Mouse (Mus musculus) c-Kit-negative CD71-positive TER-119-positive erythroid progenitor cells, embryonic 14.5 days (primary cell): ENCODE results near the gene Gpld1.

Experiments used
- DNase-seq: peaks from one replicate; pipeline ENCODE4 v3.0.0-alpha.2; 2013; ENCODE audit warnings: low read depth, low spot score

Gene Gpld1

DNA sequence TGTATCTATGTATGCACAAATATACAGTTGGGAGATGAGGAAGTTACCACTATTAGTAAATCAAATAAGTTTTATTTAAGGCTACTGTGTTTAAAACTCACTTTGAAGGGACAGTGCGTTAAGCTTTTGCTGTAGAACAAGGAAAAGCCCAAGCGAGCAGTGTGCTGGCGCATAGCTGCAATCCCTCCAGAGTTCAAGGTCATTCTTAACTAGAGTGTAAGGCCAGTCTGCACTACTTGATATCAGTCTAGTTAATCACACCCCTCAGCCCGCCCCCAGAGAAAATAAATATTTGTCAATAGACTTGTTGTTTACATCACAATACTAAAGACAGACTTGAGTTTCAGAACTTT lies 77.6 kb downstream of the Gpld1 start:
- no peak for DNase-seq

DNA sequence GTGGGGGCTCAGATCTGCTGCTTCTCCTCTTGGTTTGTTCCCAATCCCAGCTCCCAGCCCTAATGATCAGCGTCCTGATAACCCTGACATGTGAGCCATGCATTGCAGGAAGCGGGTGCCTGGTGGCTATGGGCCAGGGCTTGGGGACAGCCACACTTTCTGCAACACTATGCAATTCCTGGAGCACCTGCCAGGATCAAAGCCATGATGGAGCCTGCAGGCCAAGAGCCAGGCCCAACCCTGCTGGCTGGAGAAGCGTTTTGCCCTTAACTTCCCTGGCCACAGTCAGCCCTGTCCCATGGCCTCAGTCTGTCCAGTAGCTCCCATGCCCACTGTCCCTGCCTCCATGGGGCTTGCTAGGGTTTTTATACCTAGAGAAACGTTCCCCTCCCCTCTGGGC lies 79.4 kb downstream of the Gpld1 start:
- no peak for DNase-seq

GRCm38 (mm10) chr13:25023129-25023528 lies 80.2 kb downstream of the Gpld1 start:
- DNase-seq, result no peak

- DNase-seq, result no peak
These were observed 81.7 kb downstream of the Gpld1 start for GRCm38 (mm10) chr13:25024655-25025054.

- no peak for DNase-seq
These were observed 83.6 kb downstream of the Gpld1 start for GRCm38 (mm10) chr13:25026409-25027113.

DNA sequence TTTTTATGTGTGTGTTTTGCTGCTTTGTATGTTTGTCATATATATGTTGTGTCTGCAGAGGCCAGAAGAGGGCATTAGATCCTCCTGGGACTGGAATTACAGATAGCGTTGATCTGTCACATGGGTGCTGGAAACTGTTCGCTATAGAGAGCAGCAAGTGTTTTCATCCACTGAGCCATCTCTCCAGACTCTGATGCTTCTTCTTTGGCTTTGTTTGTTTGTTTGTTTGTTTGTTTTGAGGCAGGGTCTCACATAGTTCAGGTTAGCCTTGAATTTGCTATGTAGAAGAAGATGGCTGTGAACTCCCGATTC lies 84.1 kb downstream of the Gpld1 start:
- DNase-seq, result no peak

- DNase-seq, result no peak
These were observed 96.5 kb downstream of the Gpld1 start for GRCm38 (mm10) chr13:25039488-25039887.
